Mouse (Mus musculus) right cerebral cortex, postnatal 36 days (tissue): Measurements from ENCODE around the gene Thap8.
"Not testable (repeated sequence)": the region's sequence is repeated elsewhere in the genome, so short reads cannot be mapped to it uniquely, and the experiment has no call there.

Experiments used
- DNase-seq, 2 experiments: peaks; one replicate each; pipeline ENCODE4 v3.0.0; 2022; ENCODE audit warnings: low spot score in 2 of 2, mixed read lengths in 1 of 2

The Thap8 gene

GRCm38 (mm10) chr7:30279951-30280669 is at the start of gene Thap8, which contains the start of gene Wdr62:
TSS of gene Thap8 (plus strand) at chr7:30280094.
TSS of gene Wdr62 (minus strand) at chr7:30280419.
- DNase-seq: peak; percentile 83 to 88

GRCm38 (mm10) chr7:30231328-30231668 is 48.6 kb upstream of the Thap8 start:
- no peak for DNase-seq

GRCm38 (mm10) chr7:30231669-30232454 is 48.0 kb upstream of the Thap8 start, which contains the start of the genes Polr2i and Tbcb:
TSS of gene Polr2i (plus strand) at chr7:30231948.
TSS of gene Tbcb (minus strand) at chr7:30232272.
- DNase-seq: peak; percentile 98

GRCm38 (mm10) chr7:30232631-30233148 is 47.2 kb upstream of the Thap8 start:
- DNase-seq: no peak

- DNase-seq: peak in 1 of 2 experiments; percentile 16
These were observed 46.5 kb upstream of the Thap8 start for GRCm38 (mm10) chr7:30233387-30233786.

GRCm38 (mm10) chr7:30234276-30234858 is 45.5 kb upstream of the Thap8 start:
- no peak for DNase-seq

- no peak for DNase-seq
These were observed 44.8 kb upstream of the Thap8 start for GRCm38 (mm10) chr7:30235091-30235490.

GRCm38 (mm10) chr7:30235625-30236024 is 44.3 kb upstream of the Thap8 start, which contains the start of gene Ovol3:
TSS of gene Ovol3 (minus strand) at chr7:30235725.
- no peak for DNase-seq

- DNase-seq: not testable (repeated sequence)
These were observed 42.5 kb upstream of the Thap8 start for GRCm38 (mm10) chr7:30237374-30237773.

- DNase-seq: no peak
These were observed 27.6 kb upstream of the Thap8 start for GRCm38 (mm10) chr7:30251956-30252954.

GRCm38 (mm10) chr7:30265041-30265440 is 14.9 kb upstream of the Thap8 start:
- DNase-seq: no peak

- no peak for DNase-seq
These were observed 14.4 kb upstream of the Thap8 start for GRCm38 (mm10) chr7:30265531-30265930.

- no peak for DNase-seq
These were observed 14.0 kb upstream of the Thap8 start for GRCm38 (mm10) chr7:30265935-30266334.

GRCm38 (mm10) chr7:30266780-30267179 is 13.1 kb upstream of the Thap8 start:
- no peak for DNase-seq

GRCm38 (mm10) chr7:30269641-30270040 is 10.3 kb upstream of the Thap8 start:
- no peak for DNase-seq

GRCm38 (mm10) chr7:30274383-30274782 is 5.5 kb upstream of the Thap8 start:
- no peak for DNase-seq

GRCm38 (mm10) chr7:30278911-30279310 is 983 bp upstream of the Thap8 start:
- DNase-seq: no peak

- no peak for DNase-seq
These were observed 358 bp upstream of the Thap8 start for GRCm38 (mm10) chr7:30279536-30279935.

- peak; percentile 81 to 87 for DNase-seq
These were observed 810 bp downstream of the Thap8 start for GRCm38 (mm10) chr7:30280670-30281138.

GRCm38 (mm10) chr7:30281522-30281921 is 1.6 kb downstream of the Thap8 start:
- DNase-seq: no peak

GRCm38 (mm10) chr7:30282740-30283139 is 2.8 kb downstream of the Thap8 start:
- DNase-seq: no peak
